Mouse (Mus musculus) left cerebral cortex, postnatal 36 days (tissue): ENCODE data around the gene Dhps. TPM values are rescaled to one million over a fixed set of nuclear protein-coding genes. Genes with fewer than 3 reads are reported as not detected.

ENCODE experiments used
- DNase-seq, 2 experiments: peaks; one replicate each; pipeline ENCODE4 v3.0.0; 2021 to 2022; ENCODE audit warnings: low spot score in 2 of 2, mixed read lengths in 1 of 2
- intact Hi-C: fragments of 180-260 bp; cut with DNase I; formaldehyde crosslinking; loops from one replicate; pipeline ENCODE4 v1.15.1; 2025
- total RNA-seq, 2 experiments: library from RNA; stranded (reverse); gene quantifications; 2 replicates each; pipeline ENCODE4 v1.2.3; 2021

Gene Dhps
- total RNA-seq, result 10 to 100 TPM; 64.4 to 68.5 TPM

DNA sequence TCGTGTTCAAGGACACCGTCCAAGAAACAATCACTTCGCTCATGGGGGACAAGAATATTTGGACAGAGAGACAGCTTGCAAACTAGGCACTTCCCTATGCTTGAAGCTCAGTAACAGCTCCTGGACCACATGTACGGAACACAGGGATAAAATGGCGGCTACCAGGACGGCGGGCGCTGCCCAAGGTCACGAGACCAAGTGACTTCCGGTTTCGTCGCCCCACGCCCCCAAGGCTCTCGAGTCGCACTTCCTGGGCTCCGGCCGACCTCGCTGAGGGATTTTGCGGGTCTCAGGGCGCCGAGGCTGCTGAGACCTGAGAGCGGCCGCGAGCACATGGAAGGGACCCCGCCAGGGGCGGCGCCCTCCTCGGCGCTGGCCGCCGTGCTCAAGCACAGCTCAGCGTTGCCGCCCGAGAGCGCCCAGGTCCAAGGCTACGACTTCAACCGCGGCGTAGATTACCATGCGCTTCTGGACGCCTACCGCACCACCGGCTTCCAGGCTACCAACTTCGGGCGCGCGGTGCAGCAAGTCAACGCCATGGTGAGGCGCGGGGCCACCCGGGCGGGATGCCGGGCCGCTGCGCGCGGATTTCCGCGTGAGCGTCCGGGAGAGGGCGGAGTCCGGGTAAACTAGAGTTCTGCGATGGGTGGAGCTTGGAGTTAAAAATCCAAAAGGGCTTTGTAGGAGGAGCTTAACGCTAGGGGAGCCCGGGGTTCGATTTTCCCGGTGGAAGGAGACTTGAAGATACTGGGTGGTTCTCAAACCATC is at the start of gene Dhps:
TSS of gene Dhps (plus strand) at position 244 of the 768 bp plus-strand sequence.
- DNase-seq, result peak; percentile 88 to 91
- intact Hi-C loops, result loop anchor here (5.0 to 10.0 kb wide), 2 partner anchors 34 to 223 kb away; partner anchors contain the start of genes Orc6, Tnpo2 and Vps35

DNA sequence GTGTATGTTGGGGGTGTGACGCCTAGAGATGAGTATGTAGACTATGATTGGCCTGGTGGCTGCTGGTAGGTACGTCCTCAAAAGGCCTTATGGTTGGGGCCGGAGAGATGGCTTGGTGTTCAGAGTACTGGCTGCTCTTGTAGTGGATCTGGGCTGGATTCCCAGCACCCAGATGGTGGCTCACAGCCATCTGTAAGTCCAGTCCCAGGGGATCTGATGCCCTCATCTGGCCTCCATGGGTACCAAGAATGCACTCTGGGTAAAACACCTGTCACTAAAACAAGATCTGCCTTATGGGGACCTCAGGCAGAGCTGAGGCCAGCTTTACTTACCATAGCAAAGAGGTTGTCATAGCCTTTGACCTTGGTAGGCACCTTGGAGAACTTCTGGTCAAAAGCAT is 47.7 kb upstream of the Dhps start:
- DNase-seq, result no peak
- intact Hi-C loops, result no loop called here

DNA sequence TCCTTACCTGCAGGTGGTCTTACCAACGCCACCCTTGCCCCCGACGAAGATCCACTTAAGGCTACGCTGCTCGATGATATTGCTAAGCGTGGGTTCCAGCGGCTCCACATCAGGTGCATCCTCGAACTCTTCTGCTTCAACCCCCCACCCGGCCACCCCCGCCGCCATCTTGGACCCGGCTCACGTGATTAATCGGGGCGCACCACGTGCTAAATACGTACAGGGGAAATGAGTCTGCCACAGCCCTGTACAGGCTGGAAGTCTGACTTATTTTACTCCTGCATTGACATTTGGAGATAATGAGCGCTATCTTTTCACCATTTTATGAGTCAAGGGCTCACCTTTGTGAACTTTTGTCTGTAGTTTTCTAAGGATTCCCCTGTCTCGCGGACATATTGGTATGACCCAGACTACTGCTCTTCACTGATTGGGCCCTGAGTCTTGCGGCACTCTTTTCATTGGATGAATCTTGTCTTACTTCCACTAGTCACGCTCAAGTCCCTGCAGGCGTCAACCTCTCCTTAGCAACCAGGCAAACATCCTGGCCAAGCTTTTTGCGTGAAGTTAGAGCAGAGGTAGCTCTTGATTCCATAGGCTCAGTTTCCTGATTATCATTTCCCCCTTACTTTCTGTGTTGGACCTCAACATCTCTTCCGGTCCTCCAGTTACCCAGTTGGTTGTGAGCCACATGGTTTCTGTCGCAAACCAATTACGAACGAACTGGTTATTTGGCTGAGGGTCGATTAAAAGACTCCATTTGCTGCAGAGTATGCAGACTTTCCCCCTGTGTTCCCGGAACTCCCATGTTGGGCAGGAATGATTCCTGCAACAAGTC is 46.2 kb upstream of the Dhps start, which contains the start of gene Asna1:
TSS of gene Asna1 (minus strand) at position 184 of the 835 bp plus-strand sequence.
- intact Hi-C loops, result loop anchor here (5.0 kb wide), 1 partner anchor 48 kb away; the partner anchor contains the start of gene Junb
- DNase-seq, result peak; percentile 82 to 83

DNA sequence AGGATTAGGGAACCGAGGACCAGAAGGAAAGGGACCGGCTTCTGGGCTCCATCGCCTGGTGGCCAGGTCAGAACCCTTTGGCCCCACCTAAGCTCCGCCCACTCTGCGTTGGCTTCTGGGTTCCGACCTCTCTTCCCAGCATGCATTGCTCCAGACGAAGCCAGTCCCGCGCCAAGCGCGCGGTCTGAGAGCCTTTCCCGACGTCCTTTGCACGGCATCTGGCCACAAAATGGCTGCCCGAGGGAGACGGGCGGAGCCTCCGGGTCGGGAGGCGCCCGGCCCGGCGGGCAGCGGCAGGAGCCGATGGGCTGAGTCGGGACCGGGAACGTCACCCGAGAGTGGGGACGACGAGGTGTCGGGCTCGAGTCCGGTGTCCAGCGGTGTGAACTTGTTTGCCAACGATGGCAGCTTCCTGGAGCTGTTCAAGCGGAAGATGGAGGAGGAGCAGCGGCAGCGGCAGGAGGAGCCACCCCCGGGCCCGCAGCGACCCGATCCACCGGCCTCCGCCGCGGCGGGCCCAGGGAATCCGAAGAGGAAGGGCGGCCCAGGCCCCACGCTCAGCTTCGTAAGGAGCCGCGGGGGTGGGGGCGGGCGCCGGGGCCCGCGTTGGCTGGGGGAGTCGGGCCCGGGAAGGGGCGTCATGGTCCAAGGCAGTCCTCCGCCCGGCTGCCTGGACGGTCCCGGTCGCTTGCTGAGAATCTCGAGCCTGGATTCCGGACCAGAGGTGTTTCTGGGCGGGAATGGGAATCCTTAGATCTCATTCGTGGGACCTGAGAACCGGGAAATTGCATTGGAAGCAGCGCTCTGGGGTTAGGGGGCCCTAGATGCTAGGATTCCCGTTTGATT is 44.7 kb upstream of the Dhps start, which contains the start of gene Trir:
TSS of gene Trir (plus strand) at position 154 of the 846 bp plus-strand sequence.
- intact Hi-C loops, result loop anchor here (5.0 kb wide), 1 partner anchor 50 kb away; the partner anchor contains the start of gene Junb
- peak; percentile 96 to 97 for DNase-seq

DNA sequence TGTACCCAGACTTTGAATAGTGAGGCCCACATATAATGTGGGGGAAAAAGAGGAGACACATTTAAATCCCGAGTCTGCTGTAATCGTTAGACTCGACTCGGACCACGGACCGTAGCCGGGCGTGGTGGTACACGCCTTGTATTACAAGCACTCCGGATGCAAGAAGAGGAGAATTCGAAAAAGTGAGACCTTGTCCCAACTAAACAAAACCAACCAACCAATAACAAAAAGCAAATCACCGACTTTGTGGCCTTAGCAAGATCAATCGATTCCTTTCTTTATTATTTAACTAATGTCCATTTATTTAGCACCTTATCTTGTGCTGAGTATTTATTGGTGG is 44.1 kb upstream of the Dhps start:
- no peak for DNase-seq
- intact Hi-C loops, result loop anchor here (5.0 kb wide), 1 partner anchor 50 kb away; the partner anchor contains the start of gene Junb

DNA sequence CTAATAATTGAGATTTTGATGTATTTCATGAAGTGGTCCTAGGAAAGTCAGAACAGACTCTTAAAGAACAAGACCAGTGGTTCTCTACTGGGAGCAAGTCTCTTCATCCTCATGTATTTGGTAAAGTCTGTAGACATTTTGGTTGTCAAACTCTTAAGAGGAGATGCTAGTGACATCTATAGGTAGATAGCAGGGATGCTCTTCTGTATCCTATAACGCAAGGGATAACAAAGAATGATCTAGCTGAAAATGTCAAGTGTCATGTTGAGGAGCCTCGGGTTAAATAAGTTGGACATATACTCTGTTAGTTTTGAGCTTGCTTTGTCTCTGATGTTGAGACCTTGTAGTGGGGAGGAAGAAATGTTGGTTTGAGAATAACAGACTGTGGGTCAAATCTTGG is 43.6 kb upstream of the Dhps start:
- intact Hi-C loops, result loop anchor here (5.0 kb wide), 1 partner anchor 51 kb away; the partner anchor contains the start of gene Junb

DNA sequence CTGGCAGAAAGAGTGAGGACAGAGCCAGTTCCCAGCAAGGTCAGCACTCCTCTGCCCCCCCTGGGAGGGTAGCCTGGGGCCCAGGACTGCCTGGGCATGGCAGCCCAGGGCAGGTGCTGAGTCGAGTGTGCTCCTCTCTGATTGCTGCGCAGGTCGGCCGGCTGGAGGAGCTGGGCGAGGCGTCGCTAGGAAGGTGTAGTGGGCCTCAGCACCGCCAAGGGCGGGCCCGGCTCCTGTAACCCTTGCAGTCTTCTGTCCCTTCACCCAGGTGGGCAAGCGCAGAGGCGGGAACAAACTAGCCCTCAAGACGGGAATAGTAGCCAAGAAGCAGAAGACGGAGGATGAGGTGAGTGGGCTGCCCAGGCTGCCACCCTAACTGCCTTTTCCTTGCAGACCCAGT is 42.3 kb upstream of the Dhps start:
- no peak for DNase-seq
- intact Hi-C loops, result loop anchor here (5.0 kb wide), 1 partner anchor 52 kb away; the partner anchor contains the start of gene Junb

More for the DNA sequence above, 43.6 kb upstream of the Dhps start:
- DNase-seq, result no peak

DNA sequence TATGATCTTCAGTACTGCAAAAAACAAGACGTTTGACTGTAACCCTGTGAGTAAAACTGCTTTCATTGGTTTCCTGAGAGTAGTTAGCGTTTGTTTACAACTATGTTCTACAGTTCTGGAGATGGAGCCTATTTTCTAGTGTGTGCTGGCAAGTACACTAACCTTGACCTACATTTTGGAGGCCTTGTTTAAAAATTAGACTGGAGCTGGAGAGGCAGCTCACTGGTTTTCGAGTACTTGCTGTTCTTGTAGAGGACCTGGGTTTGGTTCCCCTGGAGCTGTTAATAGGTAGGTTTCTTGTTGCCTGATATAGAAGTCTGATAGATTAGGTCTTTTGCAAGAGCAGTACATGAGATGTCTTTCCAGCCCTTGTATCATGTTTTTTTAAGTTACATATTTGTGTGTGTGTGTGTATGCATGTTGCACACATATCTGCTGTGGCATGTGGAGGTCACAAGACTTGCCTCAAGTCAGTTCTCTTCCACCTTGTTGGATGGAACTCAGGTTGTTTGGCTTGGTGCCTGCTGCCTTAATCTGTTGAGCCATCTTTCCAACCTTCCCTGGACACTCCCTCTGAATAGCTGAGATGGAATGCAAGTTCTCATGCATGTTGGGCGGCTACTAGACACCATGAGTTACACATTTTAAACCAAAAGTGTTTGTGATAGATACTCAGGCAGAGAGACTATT is 38.8 kb upstream of the Dhps start:
- DNase-seq, result no peak
- intact Hi-C loops, result no loop called here

DNA sequence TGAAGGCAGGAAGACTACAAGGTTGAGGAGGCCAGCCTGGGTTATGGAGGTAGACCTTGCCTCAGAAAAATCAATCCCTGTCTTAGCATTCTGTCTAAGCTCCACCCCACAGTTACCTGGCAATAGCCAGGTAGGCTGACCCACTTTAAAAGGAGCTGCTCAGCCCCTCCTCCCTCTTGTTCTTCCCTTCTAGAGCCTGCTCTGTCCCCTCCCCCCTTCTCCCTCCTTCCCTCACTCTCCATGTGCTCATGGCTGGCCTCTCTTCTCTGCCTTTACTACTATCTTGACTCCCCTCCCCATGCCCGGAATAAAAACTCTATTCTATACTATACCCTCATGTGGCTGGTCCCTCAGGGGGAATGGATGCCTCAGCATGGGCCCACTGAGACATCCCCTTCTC is 37.7 kb upstream of the Dhps start:
- intact Hi-C loops, result no loop called here
- no peak for DNase-seq

DNA sequence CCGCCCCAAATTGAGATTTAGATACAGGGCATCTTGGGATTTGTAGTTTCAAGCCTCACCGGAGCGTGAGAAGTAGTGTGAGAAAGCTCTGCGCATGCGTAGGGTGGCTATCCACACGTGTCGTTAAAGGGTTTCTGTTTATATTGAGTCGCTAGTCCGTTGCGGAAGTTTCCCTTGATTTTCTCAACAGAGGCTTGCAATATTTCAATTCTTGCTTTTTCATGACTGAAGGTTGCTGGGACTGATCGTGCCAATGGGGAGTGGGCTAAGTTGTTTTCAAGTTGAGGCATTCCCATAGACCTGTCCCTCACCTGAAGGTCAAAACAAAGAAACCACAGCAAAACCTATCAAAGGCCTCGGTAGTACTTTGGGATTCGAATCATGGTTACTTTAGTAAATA is 36.8 kb upstream of the Dhps start:
- DNase-seq, result peak; percentile 53 to 63
- intact Hi-C loops, result loop anchor here (5.0 kb wide), 1 partner anchor 38 kb away; the partner anchor contains the start of gene Dhps

DNA sequence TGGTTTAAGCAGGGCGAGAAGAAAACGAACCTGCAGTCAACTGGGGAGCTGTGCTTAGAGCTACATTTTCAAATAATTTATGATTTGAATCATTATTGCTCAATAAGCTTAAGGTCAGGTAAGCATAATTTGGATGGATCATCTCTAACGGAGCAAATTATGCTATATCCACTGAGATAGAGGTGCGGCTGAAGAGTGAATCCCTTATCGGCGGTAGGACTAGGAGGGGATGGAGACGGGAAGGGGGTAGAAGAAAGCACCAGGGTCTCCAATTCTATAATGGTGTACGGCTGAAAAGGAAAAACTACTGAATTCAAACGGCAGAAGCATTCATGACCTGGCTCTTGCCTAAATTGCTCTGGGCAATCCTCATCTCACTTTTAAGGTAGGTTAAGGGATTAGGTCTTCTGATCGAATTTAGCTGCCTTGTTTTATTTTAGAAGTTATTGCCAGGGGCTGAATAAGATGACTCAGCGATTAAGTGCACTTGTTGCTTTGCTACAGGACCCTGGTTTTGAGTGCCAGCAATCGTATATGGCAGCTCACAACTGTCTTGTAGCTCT is 36.3 kb upstream of the Dhps start:
- intact Hi-C loops, result loop anchor here (5.0 kb wide), 1 partner anchor 37 kb away; the partner anchor contains the start of gene Dhps

DNA sequence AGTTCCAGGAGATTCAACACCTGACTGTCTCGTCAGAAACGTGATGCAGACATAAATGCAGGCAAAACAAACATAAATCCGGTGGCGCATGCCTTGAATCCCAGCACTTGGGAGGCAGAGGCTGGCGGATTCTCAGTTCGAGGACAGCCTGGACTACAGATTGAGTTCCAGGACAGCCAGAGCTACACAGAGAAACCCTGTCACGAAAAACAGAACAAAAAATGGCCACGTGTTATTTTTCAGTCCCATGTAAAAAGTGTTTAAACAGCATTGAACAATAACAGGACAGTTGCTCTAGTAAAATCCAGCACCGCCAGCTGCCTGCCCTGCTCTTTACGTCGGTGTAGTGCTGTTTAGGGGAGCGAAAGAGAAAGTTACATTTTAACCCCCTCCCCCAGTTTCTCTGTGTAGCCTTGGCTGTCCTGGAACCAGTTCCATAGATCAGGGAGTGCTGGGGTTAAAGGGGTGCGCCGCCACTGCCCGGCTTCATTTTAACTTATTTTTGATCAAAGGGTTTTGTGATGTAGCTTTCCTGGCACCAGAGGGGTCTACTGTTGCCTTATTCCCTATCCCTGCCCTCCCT is 35.7 kb upstream of the Dhps start:
- intact Hi-C loops, result loop anchor here (5.0 kb wide), 1 partner anchor 36 kb away; the partner anchor contains the start of gene Dhps
- no peak for DNase-seq

More for the DNA sequence above, 36.3 kb upstream of the Dhps start:
- no peak for DNase-seq

DNA sequence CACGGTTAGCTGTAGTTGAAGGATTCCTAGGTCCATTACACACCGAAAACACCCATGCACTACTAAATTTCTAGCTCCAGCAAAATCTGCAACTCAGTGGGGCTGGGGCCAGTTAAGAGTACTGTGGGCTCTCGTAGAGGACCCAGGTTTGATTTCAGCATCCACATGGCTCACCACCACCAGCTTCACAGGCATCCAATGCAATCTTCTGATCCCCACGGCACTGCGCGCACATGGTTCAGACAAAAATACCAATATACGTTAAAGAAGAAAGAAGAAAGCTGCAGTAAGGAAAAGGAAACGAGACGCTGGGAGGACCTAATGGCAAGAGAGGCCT is 35.2 kb upstream of the Dhps start:
- intact Hi-C loops, result loop anchor here (5.0 kb wide), 1 partner anchor 36 kb away; the partner anchor contains the start of gene Dhps
- no peak for DNase-seq

DNA sequence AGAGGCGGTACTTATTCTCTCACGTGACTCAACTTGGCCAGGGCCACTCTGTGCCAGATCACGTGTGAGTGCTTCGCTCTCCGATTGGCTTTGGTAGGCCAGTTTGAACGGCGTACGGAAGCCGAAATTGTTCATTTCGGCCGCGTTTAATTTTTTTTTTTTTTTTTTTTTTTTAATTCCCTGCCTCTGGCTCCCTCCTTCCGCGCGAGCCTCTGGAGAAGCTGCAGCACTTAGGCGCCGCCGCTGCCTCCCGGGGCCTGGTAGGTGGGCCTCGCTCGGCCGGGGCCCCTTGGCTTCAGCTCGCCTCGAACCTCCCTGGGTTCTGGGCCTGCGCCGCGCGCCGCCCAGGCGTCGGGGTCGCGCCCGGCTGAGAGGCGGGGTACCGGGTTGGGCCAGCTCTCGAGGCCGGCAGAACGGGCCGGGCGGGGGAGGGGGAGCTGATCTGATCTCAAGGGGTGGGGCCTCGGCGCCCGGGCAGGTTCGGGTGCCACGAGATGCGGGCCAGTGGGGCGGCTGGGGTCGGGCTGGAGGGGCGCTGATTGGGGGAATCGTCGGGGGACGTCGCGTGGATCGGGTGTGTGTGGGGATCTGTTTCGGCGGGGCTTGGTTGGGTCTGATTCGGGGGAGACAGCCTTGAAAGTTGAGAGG is 34.7 kb upstream of the Dhps start, which contains the start of gene Tnpo2:
TSS of gene Tnpo2 (plus strand) at position 198 of the 648 bp plus-strand sequence.
- intact Hi-C loops, result loop anchor here (5.0 kb wide), 1 partner anchor 35 kb away; the partner anchor contains the start of gene Dhps

DNA sequence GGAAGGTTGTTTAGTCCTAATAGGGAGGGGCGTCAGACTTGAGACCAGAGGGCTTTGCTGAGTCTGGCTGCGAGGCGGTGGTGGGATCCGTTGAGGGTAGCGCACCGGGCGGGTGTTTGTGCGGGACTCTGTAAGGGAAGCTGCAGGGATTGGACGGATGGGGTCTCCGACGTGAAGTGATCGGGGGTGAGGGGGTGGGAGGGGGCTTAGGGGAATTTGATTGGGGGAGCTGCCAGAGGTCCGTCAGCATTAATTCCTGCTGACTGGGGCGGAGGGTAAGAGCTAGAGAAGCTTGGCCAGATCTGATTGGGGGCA is 34.2 kb upstream of the Dhps start:
- no peak for DNase-seq
- intact Hi-C loops, result loop anchor here (5.0 kb wide), 1 partner anchor 35 kb away; the partner anchor contains the start of gene Dhps

More for the DNA sequence above, 34.7 kb upstream of the Dhps start, which contains the start of gene Tnpo2:
- DNase-seq, result peak; percentile 90 to 92

DNA sequence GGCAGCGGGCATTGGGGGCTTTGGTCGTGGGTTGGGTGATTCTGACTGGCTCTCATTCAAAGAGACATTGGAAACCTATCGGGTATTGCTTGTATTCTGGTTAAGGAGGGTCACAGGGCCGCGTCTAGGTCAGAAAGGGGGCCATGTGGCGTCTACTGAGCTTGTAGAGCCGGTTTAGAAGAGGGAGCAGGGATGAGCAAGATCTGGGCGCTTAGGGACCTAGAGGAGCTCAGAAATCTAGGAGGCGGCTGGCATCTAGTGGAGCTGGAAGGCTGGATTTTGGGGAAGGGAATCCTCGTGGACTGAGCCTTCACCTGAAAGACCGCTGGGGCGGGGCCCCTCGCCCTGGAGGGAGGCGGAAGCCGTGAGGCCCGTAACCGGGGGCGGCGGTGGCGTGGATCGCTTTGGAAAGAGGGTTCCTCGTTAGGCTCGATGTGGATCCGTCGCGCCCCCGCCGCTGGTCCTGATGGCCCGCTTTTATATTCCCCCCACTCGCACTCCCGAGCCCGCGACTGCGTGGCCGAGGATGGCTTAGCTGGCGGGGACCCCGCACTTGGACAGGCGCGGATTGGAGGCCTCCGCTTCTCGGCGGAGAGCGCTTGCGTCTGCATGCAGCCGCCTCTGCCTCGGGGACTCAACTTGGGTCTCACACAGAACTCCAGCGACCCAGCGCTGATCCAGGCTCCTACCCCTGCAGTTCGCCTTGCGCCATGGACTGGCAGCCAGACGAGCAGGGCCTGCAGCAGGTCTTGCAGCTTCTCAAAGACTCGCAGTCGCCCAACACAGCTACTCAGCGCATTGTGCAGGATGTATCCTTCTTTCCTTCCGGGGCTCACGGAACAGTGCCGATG is 33.7 kb upstream of the Dhps start:
- intact Hi-C loops, result loop anchor here (5.0 kb wide), 1 partner anchor 34 kb away; the partner anchor contains the start of gene Dhps
- peak; percentile 54 to 80 for DNase-seq
